Mouse (Mus musculus): Measurements from ENCODE around the gene Tenm3. TPM values are rescaled to one million over a fixed set of nuclear protein-coding genes. Genes with fewer than 3 reads are reported as not detected.

Tenm3 gene
- polyA plus RNA-seq, 1 experiment, result not detected

DNA sequence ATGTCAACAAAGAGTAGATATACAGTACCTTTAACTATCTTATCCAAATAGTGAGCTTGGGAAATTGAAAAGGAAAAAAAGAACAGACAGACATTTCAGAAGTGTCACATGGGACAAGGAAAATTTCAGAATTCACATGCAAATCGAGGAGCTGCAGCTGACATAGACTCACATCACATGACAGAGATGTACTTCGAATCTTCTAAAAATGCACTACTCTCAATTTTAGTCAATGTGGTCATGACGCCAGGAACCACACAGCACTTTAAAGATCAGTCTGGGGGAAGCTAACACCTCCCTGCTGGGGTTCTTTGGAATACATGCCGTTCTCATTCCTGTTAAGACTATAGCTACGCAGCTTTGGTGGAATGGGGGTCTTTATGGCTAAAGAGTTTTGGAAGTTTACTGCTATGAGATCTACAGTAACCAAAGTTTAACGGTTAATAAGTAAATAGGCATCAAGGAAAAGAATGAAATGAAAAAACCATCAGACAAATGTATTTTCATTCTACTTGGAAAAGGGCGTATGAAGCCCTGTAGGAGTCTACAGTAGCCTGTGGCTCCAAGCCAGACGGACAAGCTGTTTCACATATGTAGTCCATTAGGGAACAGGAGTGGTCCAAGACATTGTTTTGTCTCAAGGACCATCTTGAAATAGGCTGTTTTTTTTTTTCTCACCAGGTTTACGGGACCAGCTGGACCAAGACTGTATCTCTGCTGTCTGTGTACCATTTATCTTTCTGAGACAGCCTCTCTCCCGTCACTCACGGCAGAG, 530.4 kb downstream of the Tenm3 start:
- no peak for TF ChIP-seq GATA1 (IDR thresholded peaks at IDR 0.05; ENCODE audit: low read length)

DNA sequence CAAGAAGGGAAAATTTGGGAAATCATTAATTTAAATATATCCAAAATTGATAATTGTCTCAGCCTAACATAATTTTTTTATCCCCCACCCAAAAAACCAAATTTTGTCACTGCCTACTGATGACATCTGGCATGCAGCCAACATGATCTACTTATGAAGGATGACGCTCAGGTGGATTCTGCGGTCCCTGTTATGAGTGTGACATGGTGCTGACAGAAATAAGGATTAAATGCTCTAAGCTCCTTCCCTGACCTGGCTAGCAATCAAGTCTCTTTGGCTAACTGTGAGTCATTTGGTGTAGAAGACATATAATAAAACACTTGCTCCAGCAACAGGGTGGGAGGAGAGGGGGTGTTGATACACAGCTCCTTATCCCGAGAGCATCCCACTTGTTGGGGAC, 532.0 kb downstream of the Tenm3 start:
- TF ChIP-seq GATA1 (IDR thresholded peaks at IDR 0.05; ENCODE audit: low read length), result no peak

DNA sequence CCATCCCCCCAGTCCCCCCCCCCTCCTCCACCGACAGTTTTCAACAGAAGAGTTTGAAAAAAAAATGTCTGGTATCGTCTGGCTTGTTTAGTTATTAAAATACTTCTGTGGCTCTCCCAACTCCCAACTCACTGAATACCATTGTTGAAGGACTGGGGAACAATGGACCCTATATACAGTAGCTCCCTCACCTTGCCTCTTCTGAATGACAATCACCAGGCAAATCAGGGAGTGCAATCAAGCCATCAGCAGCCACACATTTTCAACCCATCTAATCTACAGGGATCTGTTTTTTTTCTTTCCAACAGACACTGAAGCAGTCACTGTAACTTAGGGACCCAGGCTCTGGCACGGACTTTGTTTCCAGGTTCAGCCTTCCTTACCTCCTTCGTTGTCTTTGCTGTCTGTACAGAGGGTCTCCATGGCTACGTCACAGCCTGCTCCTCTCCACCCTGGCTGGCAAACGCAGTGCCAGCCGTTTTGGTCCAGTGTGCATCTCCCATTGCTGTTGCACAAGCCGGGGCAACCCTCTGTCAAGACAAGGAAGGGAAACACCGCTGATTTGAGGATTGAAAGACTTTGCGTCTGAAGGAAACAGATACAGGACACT, 533.4 kb downstream of the Tenm3 start:
- TF ChIP-seq GATA1 (IDR thresholded peaks at IDR 0.05; ENCODE audit: low read length), result no peak

DNA sequence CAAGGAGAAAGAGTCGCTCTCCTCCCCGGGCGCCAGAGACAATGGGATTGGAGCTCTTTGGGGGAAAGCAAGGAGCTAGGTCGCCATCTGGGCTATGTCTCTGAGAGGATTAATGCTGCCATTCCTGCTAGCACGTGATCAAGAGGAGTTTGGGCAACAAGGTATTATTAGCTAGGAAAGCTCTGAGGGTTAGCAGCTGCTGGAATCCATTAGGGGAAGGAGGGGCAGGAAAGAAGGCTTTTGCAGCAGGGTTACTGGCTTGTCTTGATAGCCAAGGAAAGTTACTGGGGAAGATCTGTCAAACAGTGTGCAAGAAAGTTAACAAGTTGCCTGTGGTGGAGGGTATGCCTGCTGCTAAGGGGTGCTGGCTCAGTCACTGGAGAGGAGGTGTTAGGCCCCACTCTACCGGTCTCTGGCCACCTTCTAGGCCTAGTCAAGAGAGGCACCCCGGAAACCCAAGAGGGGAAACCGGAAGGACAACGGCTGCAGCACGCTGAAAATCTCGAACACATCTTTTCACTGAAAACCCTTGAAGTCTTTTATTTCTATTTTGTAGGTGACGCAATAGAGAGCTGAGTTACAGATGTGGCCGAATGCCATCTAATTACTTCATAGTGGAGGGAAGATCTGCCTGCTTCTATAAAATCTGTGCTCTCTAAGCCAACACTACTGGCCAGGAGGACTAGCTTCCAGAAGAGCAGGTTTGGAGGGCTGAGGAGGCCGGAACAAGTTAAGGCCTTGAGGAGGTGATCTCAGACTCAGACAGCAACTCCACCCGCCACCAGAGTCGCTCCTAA, 534.4 kb downstream of the Tenm3 start:
- no peak for TF ChIP-seq GATA1 (IDR thresholded peaks at IDR 0.05; ENCODE audit: low read length)

DNA sequence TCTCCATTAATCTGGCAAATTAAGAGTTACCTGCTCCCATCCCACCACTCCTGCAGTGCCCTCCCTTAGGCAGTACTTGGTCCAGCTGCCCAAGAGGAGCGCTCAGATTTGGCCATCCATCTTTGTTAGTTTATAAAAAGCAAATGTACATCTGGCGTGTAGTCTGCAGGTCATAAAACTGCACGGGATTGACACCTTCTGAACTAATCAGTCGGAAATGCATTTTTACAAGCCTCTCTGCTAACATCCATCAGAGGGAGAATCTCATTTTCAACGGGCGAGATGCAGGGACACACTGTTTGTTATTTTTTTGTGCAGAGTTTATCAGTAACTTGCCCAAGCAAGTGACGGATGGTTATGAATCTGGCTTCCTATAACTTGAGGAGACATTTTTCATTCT, 539.5 kb downstream of the Tenm3 start:
- no peak for TF ChIP-seq GATA1 (IDR thresholded peaks at IDR 0.05; ENCODE audit: low read length)

DNA sequence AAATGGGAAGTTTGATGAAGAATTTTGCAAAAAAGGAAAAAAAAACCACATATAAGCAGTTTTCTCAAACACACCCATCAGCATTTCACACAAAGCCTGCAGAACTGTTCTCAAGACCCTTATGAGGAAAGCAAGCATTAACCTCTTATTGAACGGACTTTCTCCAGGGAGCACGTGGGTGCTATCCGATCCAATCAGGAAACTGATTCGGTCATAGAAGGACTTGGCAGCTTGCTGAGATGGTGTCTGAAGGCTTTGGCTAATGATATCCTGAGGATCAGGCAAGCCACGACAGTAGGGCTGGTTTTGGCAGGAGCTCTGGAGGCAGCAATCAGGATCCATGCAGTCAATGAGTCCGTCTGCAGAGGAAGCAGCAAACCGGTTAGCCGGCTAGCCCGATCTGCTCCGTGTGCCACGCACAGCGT, 543.1 kb downstream of the Tenm3 start:
- TF ChIP-seq GATA1 (IDR thresholded peaks at IDR 0.05; ENCODE audit: low read length), result no peak

DNA sequence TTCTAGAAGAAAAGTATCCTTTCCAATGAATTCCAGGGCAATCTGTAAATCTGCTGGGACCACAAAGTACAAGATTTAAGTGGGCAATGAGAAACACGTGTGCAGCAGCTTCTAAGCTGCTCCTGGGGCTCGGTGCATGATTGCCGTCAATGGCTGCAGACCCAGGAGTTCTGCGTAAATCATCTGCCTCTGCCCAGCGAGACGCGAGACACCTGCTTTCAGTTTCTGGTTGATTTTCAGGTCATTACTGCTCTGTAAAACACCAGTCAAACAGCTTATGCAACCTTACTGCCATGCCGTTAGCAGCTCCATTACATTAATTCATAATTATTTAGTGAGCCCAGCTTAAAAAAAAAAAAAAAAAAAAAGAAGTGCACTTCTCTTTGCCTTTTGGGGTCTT, 543.7 kb downstream of the Tenm3 start:
- no peak for TF ChIP-seq GATA1 (IDR thresholded peaks at IDR 0.05; ENCODE audit: low read length)

DNA sequence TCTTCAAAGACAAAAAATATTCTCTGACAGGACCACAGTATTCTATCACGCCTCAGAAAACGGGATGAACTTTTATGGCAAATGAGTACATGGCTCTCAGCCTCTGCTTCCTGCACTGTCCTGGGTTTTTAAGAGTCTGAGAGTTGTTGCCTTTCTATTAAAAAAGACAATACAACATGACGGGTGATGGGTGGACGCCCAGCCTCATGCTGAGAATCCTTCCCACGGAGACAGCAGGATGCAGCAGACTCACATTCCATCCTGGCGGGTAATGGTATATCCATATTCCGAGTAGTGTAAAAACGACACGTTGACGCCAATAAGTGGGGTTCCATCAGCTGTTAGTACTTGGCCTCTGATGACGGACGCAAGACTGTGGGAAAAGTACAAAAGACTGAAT, 544.4 kb downstream of the Tenm3 start:
- TF ChIP-seq GATA1 (IDR thresholded peaks at IDR 0.05; ENCODE audit: low read length), result no peak

DNA sequence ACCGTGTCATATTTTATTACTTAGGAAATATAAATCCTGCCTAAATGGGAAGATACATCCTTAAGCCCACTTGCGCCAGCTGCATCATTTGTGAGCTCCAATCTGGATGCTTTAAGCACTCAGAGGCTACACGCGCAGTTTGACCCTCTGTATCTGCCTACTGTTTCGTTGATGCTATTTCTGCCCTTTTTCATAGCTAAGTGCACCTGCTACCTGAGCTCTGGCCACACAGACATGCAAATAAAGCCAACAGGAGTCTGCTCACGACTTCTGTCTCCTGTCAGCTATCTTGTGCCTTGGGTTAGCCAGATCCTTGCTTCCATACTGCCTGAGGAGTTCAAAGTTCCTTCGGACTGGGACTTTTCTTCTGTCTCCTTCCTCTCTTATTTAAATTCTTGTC, 547.4 kb downstream of the Tenm3 start:
- TF ChIP-seq GATA1 (IDR thresholded peaks at IDR 0.05; ENCODE audit: low read length), result no peak

DNA sequence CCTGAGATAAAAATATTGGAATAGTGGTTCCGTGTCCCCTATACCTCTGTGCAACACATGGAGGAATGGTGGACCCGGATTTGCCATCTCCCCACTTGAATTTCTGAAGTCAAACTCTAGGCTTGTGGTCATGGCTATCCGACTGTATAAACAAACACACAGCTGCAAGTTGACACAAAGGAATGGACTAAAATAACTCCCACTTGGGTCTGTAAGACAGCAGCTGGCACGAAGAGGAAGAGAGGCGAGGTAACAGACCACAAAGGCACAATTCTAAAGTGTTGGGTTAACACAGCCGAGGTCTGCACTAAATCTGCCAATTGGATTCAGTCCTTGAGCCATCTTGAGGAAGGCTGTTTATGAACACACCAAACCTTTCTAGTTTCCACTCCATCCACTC, 548.2 kb downstream of the Tenm3 start:
- no peak for TF ChIP-seq GATA1 (IDR thresholded peaks at IDR 0.05; ENCODE audit: low read length)

DNA sequence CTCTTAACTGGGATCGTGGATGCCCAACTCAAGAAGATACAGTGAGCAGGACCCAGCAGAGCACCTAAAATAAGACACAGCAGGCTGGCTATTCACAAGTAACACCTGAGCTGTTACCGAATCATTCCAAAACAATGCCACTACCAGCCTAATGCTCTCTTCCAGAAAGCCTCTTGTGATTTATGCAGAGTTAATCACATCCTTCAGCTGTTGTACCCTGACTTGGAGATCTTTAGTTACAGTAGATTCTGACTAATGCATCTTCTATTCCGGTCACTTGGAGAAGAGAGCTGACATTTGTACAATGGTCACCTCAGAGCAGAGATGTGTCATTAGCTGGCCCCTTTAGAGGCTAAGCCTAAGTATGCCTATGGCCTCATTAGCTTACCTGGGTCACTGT, 550.0 kb downstream of the Tenm3 start:
- TF ChIP-seq GATA1 (IDR thresholded peaks at IDR 0.05; ENCODE audit: low read length), result no peak

DNA sequence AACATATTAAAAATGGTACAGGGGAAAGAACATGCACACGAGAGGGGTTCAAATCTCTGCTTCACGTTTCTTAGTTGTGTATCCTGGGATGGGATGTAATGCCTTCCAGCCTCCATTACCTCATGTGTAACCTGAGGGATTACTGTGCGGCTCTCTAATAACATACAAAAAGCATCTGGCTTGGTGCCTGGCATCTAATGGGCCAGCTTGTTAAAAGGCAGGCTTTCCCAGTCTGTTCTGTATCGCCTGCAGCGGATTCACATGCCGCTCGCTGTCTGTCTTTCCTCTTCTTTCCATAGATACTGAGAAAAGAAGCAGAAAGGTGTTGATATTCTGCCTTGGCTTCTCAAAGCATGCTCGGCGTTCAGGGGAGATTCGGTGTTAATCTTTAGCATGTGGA, 558.3 kb downstream of the Tenm3 start:
- TF ChIP-seq GATA1 (IDR thresholded peaks at IDR 0.05; ENCODE audit: low read length), result no peak

DNA sequence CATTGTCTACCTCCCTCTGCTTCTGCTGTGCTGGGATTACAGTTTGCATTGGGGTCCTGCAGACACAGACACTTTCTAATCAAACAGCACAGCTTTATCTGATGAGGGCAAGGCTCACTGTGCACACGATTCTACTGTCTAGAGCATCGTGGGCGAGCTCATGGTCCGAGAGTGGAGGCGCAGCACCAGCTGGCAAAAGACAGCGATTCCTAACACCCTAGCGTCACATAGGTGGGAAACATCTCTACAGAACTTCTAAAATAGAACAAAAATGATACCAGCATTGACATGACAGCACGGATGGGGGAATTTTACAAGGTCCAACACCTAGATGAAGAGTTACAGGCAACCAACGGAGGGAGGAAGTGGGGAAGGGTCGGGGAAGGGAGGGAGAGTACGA, 561.9 kb downstream of the Tenm3 start:
- TF ChIP-seq GATA1 (IDR thresholded peaks at IDR 0.05; ENCODE audit: low read length), result no peak

DNA sequence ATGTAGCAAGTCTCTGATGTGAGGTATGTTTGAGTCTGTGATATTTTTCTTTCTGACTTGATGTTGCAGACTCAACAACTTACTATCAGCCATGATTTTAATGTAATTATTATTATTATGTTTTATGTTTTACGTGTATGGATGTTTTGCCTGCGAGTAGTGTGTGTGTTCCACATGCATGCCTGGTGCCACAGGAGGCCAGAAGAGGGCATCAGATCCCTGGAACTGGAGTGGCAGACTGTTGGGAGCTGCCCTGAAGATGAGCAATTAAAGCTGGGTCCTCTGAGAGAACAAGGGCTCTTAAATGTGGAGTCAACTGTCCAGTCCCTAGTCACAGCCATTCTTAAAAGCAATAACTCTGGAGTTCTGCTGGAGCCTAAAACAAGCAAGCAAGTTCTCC, 564.4 kb downstream of the Tenm3 start:
- TF ChIP-seq GATA1 (IDR thresholded peaks at IDR 0.05; ENCODE audit: low read length), result no peak

DNA sequence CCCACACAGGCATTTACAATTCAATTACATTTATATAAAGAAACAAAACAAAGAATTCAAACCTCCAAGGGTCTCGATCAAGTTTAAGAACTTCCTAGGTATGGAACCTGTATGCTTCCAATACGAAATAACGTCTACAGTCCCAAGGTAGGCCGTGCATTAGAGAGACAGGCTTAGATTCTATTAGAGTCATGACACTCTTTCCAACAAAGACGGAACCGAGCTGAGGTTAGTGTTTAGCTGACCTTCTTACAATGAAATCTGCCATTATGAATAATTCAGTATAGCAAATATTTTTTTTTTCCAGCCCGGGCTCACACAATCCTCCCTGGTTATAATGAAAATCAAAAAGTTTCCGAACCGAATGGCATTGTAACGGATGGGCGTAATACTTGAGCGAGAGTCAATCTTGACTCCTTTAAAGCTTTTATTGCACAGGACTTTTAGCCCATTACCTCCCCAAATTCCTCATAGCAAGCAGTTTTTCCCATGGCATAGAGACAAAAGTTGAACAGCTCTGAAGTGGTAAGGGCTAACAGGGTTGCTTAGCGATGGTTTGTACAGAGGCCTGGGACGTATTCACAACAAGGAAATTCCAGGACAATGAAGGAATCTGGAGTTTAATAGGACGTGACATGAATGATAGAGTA, 565.6 kb downstream of the Tenm3 start:
- no peak for TF ChIP-seq GATA1 (IDR thresholded peaks at IDR 0.05; ENCODE audit: low read length)

DNA sequence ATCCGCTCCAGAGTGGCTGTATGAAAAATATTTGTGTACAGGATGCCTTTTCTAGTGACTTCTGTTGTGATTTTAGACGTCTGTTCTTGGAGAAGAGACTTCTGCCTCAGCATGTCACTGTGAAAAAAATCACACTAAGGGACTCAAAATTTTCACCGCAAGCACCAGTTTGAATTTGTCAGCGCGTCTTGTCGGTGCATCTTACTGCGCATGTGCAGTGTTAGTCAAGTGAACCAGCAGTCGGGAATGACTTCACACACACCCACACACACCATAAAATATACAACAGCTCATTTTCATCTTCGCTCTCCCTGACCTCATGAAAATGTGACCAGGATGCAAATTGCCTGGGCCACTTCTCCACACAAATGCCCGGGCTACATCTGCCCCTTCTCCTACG, 568.7 kb downstream of the Tenm3 start:
- no peak for TF ChIP-seq GATA1 (IDR thresholded peaks at IDR 0.05; ENCODE audit: low read length)
